Mouse (Mus musculus): ENCODE results near the gene Taf3. TPM values are rescaled to one million over a fixed set of nuclear protein-coding genes. Genes with fewer than 3 reads are reported as not detected.

Gene Taf3
- polyA plus RNA-seq, 1 experiment, result 6.9 TPM

DNA sequence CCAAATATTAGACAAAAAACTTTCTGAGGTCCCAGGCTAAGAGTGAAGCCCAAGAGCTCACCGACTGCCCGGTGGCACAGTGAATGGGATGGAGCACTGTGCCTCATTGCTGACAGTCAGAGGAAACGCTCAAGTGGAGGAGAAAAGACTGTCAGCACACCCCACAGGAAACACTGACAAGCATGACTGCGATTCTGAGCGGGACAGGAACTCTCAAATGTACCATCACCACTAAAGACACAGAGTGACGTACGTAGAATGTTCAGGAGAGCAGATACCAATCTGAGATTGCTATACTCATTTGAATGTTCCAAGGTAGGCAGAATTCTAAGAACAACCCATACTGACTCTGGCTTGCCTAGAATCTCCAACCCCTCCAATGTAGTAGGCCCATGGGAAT, 50.9 kb downstream of the Taf3 start:
- Histone ChIP-seq H3K4me3 (ENCODE audit: low read depth, low read length) (no peak overlapping the region), H3K27me3 (ENCODE audit: control insufficient read depth, insufficient read depth, low read length) (no peaks in the 10 kb centered on the region), H3K36me3 (ENCODE audit: control insufficient read depth, insufficient read depth, low read length) (no peaks in the 10 kb centered on the region), H3K4me1 (ENCODE audit: control insufficient read depth, insufficient read depth, insufficient read length, low read length) (no peaks in the 10 kb centered on the region), H3K27ac (ENCODE audit: insufficient read depth, low read depth, low read length) (no peak overlapping the region)
- whole genome bisulfite sequencing, result 87% methylated on average over 7 of the region's 7 CpGs
- TF ChIP-seq CTCF (IDR thresholded peaks at IDR 0.05; ENCODE audit: extremely low read depth, insufficient read length, insufficient replicate concordance, low read depth, low read length), result no peak

DNA sequence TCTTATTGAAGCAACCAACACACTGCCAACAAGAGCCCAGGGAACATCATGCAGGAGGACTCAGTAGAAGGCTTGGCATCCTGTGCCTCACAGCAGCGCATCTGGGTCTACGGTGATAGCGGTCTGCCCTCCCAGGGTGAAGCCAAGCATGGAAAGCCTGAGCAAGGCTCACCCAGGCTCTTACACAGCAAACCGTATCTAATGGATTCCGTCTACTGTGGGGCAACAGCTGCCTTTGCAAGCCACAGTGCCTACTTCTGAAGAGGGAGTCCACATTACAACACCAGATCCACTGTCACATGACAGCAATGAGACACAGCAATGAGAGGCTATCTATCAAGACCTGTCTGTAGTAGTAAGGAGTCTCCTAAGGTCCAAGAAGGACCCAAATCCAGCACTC, 52.3 kb downstream of the Taf3 start:
- Histone ChIP-seq H3K27me3 (ENCODE audit: control insufficient read depth, insufficient read depth, low read length) (no peaks in the 10 kb centered on the region), H3K27ac (ENCODE audit: insufficient read depth, low read depth, low read length) (no peak overlapping the region), H3K4me3 (ENCODE audit: low read depth, low read length) (no peak overlapping the region), H3K4me1 (ENCODE audit: control insufficient read depth, insufficient read depth, insufficient read length, low read length) (no peaks in the 10 kb centered on the region), H3K36me3 (ENCODE audit: control insufficient read depth, insufficient read depth, low read length) (no peaks in the 10 kb centered on the region)
- TF ChIP-seq POLR2A (IDR thresholded peaks at IDR 0.05; ENCODE audit: low read depth, low read length), result no peak
- no peak for TF ChIP-seq CTCF (IDR thresholded peaks at IDR 0.05; ENCODE audit: extremely low read depth, insufficient read length, insufficient replicate concordance, low read depth, low read length)
- WGBS, result 95% methylated on average over 5 of the region's 5 CpGs

DNA sequence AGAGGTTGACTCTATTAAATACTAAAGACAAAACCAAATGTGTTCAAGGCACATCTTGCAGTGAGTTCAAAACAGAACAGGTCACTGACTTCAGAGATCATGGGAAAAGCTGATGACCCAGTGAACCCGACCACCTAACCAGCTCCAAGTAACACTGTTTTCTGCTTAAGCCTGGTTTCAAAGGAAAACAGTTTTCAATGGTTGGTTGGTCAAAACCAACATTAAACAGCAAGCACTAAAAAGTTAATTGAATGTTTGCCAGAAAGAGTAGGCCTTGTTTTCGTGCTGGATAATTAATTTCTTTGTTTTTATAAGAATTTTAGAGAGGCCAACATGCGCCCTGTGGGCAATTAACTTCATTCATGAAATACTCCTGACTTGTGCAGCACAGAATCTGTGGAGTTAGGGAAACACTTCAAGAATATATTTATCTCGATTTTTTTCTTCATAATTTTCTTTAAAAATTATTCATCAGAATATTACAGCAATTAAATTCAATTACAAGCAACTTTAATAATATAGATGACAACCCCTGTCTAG, 57.6 kb downstream of the Taf3 start:
- WGBS, result 70% methylated on average over 4 of the region's 4 CpGs

DNA sequence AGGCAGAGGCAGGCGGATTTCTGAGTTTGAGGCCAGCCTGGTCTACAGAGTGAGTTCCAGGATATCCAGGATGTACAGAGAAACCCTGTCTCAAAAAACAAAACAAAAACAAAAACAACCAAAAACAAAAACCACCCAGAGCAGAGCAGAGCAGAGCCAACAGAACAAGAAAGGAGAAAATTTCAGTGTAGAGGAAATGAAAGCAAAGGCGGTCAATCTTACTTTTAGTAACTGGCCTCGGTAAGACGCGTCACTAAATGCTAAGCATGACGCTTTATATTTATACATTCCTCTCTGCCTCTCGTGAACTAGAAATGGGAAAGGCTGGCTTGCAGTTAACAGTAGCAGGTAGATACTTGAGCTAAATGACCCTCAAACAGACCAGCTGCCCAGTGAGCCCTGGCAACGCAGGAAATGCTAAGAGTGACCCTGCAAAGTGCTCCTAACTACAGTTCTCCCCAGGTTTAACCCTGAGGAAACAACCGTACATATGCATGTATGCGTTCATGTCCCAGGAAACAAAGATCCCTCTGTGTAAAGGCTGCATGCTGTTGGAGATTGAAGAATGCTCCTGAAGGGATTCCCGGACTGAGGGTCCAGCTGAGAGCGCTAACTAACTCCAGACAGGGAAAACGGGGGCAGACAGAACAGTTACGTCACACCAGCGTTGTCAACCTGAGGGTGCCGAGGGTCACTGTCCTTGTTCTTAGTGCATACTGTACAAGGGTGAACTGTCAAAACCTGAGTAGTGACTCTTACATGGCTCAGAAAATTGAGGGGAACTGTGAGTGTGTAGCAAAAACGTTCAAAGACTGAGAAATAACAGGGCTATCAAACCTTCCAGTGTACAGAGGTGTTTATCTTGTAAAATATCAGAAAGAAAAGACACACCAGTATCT, 58.5 kb downstream of the Taf3 start:
- Histone ChIP-seq H3K4me1 (ENCODE audit: control insufficient read depth, insufficient read depth, insufficient read length, low read length) (no peaks in the 10 kb centered on the region), H3K27me3 (ENCODE audit: control insufficient read depth, insufficient read depth, low read length) (no peaks in the 10 kb centered on the region), H3K4me3 (ENCODE audit: low read depth, low read length) (no peak overlapping the region), H3K36me3 (ENCODE audit: control insufficient read depth, insufficient read depth, low read length) (no peaks in the 10 kb centered on the region), H3K27ac (ENCODE audit: insufficient read depth, low read depth, low read length) (no peak overlapping the region)
- WGBS, result 83% methylated on average over 17 of the region's 17 CpGs
- no peak for TF ChIP-seq CTCF (IDR thresholded peaks at IDR 0.05; ENCODE audit: extremely low read depth, insufficient read length, insufficient replicate concordance, low read depth, low read length)
- no peak for TF ChIP-seq POLR2A (IDR thresholded peaks at IDR 0.05; ENCODE audit: low read depth, low read length)

More for the DNA sequence above, 57.6 kb downstream of the Taf3 start:
- H3K4me3 ChIP-seq (ENCODE audit: low read depth, low read length), result no peak overlapping the region
- TF ChIP-seq POLR2A (IDR thresholded peaks at IDR 0.05; ENCODE audit: low read depth, low read length) (no peak), CTCF (IDR thresholded peaks at IDR 0.05; ENCODE audit: extremely low read depth, insufficient read length, insufficient replicate concordance, low read depth, low read length) (no peak)
- no peaks in the 10 kb centered on the region for H3K27me3 ChIP-seq (ENCODE audit: control insufficient read depth, insufficient read depth, low read length)
- no peaks in the 10 kb centered on the region for H3K36me3 ChIP-seq (ENCODE audit: control insufficient read depth, insufficient read depth, low read length)
- H3K4me1 ChIP-seq (ENCODE audit: control insufficient read depth, insufficient read depth, insufficient read length, low read length), result no peaks in the 10 kb centered on the region
- H3K27ac ChIP-seq (ENCODE audit: insufficient read depth, low read depth, low read length), result no peak overlapping the region

DNA sequence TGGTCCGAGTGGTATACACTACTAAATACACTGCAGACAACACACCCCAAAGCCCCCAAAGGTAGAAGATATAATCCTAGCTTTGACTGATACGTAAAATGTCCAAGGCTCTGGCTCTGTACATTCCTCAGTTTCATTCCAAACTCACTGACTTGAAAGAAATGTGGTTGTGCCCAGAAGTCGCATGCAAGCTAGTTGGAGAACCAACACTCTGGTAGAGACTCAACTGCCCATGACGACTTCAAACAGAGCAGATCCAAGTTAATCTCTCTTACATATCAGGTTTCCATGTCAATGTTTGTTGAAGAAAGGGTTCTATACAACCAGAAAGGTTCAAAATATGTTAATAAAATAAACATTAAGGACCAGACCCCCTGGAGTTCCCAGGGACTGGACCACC, 60.1 kb downstream of the Taf3 start:
- H3K36me3 ChIP-seq (ENCODE audit: control insufficient read depth, insufficient read depth, low read length), result no peaks in the 10 kb centered on the region
- TF ChIP-seq POLR2A (IDR thresholded peaks at IDR 0.05; ENCODE audit: low read depth, low read length) (no peak), CTCF (IDR thresholded peaks at IDR 0.05; ENCODE audit: extremely low read depth, insufficient read length, insufficient replicate concordance, low read depth, low read length) (no peak)
- H3K27me3 ChIP-seq (ENCODE audit: control insufficient read depth, insufficient read depth, low read length), result no peaks in the 10 kb centered on the region
- no peak overlapping the region for H3K4me3 ChIP-seq (ENCODE audit: low read depth, low read length)
- no peak overlapping the region for H3K27ac ChIP-seq (ENCODE audit: insufficient read depth, low read depth, low read length)
- H3K4me1 ChIP-seq (ENCODE audit: control insufficient read depth, insufficient read depth, insufficient read length, low read length), result no peaks in the 10 kb centered on the region
- 93% methylated on average over 4 of the region's 4 CpGs for WGBS

DNA sequence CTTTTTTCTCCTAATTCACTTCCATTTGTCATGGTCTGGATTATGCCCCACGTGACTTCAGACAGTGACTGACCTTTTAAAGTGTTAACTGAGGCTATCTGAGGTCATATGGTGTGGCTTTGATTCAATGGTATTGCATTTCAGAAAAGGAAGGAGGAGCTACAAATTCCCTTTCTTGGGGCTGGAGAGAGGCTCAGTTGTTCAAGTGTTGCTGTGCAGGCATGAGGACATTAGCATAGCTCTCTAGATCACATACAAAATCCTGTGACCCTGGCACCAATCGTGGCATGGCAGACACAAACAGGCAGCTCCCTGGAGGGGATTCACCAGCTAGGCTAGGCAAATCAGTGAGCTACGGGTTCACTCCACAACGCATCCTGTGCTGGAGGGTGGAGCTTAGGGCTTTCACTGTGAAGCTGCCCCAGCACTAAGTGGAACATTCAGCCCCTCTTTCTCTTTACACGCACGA, 62.4 kb downstream of the Taf3 start:
- no peaks in the 10 kb centered on the region for H3K27me3 ChIP-seq (ENCODE audit: control insufficient read depth, insufficient read depth, low read length)
- H3K27ac ChIP-seq (ENCODE audit: insufficient read depth, low read depth, low read length), result no peak overlapping the region
- WGBS, result 22% methylated on average over 6 of the region's 6 CpGs

DNA sequence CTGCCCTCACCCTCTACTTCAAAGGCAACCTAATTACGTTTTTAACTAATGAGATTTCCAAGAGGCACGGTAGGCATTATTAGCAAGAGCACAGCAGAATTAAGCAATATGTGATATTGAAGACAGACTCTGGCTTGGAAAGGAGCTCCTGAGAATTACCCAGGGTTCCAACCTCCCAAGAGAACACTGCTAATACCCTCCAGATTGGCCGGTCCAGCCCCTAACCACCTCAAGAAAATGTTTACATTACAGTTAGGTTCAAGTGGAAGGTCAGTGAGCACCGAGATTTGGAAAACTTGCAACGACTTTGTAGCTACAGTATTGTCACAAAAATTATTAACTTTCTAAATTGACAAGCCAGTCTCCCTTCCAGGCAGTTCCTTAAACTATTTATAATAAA, 66.0 kb downstream of the Taf3 start:
- no peaks in the 10 kb centered on the region for H3K36me3 ChIP-seq (ENCODE audit: control insufficient read depth, insufficient read depth, low read length)
- no peak overlapping the region for H3K4me3 ChIP-seq (ENCODE audit: low read depth, low read length)

More for the DNA sequence above, 62.4 kb downstream of the Taf3 start:
- TF ChIP-seq POLR2A (IDR thresholded peaks at IDR 0.05; ENCODE audit: low read depth, low read length), result no peak
- no peak for TF ChIP-seq CTCF (IDR thresholded peaks at IDR 0.05; ENCODE audit: extremely low read depth, insufficient read length, insufficient replicate concordance, low read depth, low read length)
- no peak overlapping the region for H3K4me3 ChIP-seq (ENCODE audit: low read depth, low read length)
- H3K4me1 ChIP-seq (ENCODE audit: control insufficient read depth, insufficient read depth, insufficient read length, low read length), result no peaks in the 10 kb centered on the region
- H3K36me3 ChIP-seq (ENCODE audit: control insufficient read depth, insufficient read depth, low read length), result no peaks in the 10 kb centered on the region

More for the DNA sequence above, 66.0 kb downstream of the Taf3 start:
- no peaks in the 10 kb centered on the region for H3K27me3 ChIP-seq (ENCODE audit: control insufficient read depth, insufficient read depth, low read length)
- no peak for TF ChIP-seq POLR2A (IDR thresholded peaks at IDR 0.05; ENCODE audit: low read depth, low read length)
- TF ChIP-seq CTCF (IDR thresholded peaks at IDR 0.05; ENCODE audit: extremely low read depth, insufficient read length, insufficient replicate concordance, low read depth, low read length), result no peak
- no peaks in the 10 kb centered on the region for H3K4me1 ChIP-seq (ENCODE audit: control insufficient read depth, insufficient read depth, insufficient read length, low read length)
- no peak overlapping the region for H3K27ac ChIP-seq (ENCODE audit: insufficient read depth, low read depth, low read length)
- WGBS, result 49% methylated on average over 5 of the region's 5 CpGs
